Mouse (Mus musculus) layer of hippocampus, adult 9-11 months (tissue): Measurements from ENCODE around the gene Nphp4.

Source experiments
- DNase-seq: peaks from one replicate; pipeline ENCODE4 v3.0.0; 2022

Gene Nphp4

DNA sequence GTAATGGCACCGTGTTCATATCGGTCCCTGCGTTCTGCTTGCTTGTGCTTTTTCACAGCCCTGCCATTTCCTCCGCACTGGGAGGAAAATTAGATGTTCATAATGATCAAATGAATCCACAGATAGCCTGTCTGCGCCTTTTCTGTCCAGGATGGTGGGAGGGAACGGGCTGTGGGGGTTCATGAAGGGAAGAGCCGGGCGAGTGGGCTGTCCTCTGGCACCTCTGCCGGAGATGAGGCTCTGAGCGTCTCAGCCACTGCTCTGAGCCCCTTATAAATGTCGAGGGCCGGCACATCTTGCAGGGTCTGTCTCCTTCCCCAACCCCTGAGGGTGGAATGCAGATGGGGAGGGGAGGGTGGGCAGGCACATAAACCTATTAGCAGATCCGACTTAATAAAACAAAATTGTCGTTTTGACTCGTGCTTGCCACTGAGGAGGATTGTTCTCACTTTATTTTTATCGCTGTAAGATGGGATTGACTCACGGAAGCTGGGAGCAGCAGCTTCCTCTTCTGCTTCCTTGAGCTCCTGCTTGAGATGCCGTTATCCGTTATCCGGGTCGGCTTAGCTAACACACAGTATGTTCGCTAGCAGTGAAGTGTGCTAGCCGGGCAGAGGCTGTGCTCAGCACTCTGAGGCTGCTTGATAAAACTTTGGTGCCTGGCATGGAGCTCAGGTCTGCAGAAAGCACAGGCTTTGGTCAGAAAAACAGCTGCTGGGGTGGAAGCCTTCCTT lies 92.3 kb downstream of the Nphp4 start:
- no peak for DNase-seq

- no peak for DNase-seq
These were observed 97.8 kb downstream of the Nphp4 start for GRCm38 (mm10) chr4:152574266-152574665.

DNA sequence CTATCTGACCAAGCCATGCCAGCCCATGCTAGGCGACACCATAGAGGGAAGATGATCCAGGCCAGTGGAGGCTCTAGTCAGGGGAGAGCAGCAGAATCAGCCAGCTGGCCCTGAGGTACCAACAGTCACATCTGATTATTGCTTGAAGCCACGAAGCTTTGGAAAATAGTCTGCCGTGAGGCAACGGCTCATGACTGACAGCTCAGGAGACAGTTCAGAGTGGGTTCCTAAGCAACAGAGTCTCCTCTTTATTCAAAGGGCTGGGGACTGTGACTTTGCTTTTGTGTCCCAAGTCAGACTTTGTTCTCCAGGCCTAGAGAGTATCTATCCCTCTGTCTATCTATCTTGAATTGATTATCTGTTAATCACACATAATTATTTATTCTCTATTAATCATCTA lies 100.3 kb downstream of the Nphp4 start:
- no peak for DNase-seq

GRCm38 (mm10) chr4:152579956-152580355 lies 103.5 kb downstream of the Nphp4 start:
- DNase-seq: no peak

- DNase-seq: no peak
These were observed 105.7 kb downstream of the Nphp4 start for GRCm38 (mm10) chr4:152582206-152582605.

- DNase-seq: no peak
These were observed 107.1 kb downstream of the Nphp4 start for GRCm38 (mm10) chr4:152583616-152584015.

GRCm38 (mm10) chr4:152585526-152585925 lies 109.0 kb downstream of the Nphp4 start:
- no peak for DNase-seq

DNA sequence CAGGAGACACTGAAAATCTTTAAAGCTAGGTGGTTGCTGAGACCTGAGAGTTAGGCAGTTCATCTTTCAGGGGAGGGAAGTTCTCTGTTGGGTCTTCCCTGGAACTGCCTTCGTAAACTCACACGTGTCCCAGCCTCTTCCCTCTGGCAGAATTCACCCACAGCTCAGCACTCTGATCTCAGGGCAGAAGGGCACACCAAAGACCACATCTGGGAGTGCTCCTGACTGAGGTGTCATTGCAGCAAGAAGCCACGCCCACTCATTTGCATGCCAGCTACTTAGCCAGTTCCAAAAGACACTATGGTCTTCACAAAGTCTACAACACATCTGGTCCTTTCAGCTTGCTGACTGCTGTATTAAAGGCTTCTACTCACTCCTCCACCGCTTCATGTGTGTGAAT lies 109.7 kb downstream of the Nphp4 start:
- no peak for DNase-seq

DNA sequence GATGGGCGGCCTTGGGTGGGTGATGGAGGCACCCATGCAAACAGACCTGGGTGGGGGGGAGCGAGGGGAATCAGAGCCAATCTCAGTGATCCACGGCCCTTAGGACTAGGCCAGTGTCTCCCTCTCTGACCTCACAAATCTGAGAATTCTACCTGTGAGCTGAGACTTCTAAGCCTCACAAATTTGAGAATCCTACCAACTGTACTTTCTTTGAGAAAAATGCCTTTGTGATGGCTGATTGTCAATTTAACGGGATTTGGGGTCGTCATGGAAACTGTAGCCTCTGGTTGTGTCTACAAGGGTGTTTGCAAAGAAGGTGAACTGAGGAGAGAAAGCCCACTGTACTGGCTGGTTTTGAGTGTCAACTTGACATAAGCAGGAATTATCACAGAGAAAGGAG lies 127.8 kb downstream of the Nphp4 start:
- no peak for DNase-seq

DNA sequence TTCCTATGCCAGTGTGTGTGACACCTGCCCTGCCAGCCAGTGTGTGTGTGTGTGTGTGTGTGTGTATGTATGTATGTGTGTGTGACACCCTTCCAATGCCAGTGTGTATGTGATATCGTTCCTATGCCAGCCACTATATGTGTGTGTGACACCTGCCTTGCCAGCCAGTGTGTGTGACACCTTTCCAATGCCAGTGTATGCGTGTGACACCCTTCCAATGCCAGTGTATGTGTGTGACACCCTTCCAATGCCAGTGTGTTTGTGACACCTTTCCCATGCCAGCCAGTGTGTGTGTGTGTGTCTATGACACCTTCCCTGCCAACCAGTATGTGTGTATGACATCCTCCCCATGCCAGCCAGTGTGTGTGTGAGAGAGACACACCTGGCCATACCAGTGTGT lies 132.7 kb downstream of the Nphp4 start:
- no peak for DNase-seq

- no peak for DNase-seq
These were observed 133.5 kb downstream of the Nphp4 start for GRCm38 (mm10) chr4:152610026-152610425.
